Mouse (Mus musculus): ENCODE measurements around the gene H2afy2. TPM values are rescaled to one million over a fixed set of nuclear protein-coding genes. Genes with fewer than 3 reads are reported as not detected.

The H2afy2 gene
- total and polyA plus RNA-seq, 3 experiments: 0.25 TPM; not detected in 2

DNA sequence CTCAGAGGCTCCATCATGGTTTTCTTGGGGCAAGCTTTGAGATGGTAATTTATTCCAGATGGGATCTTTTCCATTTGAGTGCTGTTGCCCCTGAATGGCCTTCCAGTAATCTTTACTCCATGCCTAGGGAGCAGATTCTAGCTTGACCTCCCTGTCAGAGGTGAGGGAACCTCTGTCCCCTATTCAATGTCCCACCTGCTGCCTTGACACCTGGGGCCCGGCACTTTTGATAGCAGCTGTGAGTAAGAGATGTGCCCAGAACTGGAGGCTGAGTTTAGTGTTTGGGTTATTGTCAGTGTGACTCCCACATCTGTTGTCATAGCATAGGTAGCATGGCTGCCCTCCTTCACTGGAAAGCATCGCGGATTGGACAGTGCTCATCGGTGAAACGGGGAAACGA is 47.8 kb upstream of the H2afy2 start:
- H3K4me3 ChIP-seq (ENCODE audit: control insufficient read depth in 1 of 2, insufficient read depth in 1 of 2, low read depth in 2 of 2, low read length in 2 of 2): no peak overlapping the region
- no peak overlapping the region for H3K27ac ChIP-seq (ENCODE audit: control insufficient read depth, low read depth, low read length)
- H3K9ac ChIP-seq (ENCODE audit: control insufficient read depth, low read depth, low read length, poor library complexity, severe bottlenecking): no peak overlapping the region
- no peaks in the 10 kb centered on the region for H3K9me3 ChIP-seq (replicated peaks; ENCODE audit: insufficient read depth, low read length)
- no peak for TF ChIP-seq SIN3A (IDR thresholded peaks at IDR 0.05; ENCODE audit: low read length)
- TF ChIP-seq SMC3 (IDR thresholded peaks at IDR 0.05; ENCODE audit: low read depth, low read length): no peak
- TF ChIP-seq ZC3H11A (IDR thresholded peaks at IDR 0.05; ENCODE audit: low read depth, low read length): no peak
- no peak for TF ChIP-seq KAT2A (conservative IDR thresholded peaks at IDR 0.05; ENCODE audit: low read depth, low read length)
- no peaks in the 10 kb centered on the region for H3K4me1 ChIP-seq (ENCODE audit: control insufficient read depth in 1 of 2, insufficient read depth in 2 of 2, low read length in 2 of 2)
- no peaks in the 10 kb centered on the region for H3K79me2 ChIP-seq (ENCODE audit: control insufficient read depth, insufficient read depth, low read length, poor library complexity)
- 0 out of 4 replicates have a peak, but pooled peaks cover 0 to 2% of the 10 kb centered on the region in 2 experiments for H3K27me3 ChIP-seq (ENCODE audit: control insufficient read depth in 1 of 2, insufficient read depth in 2 of 2, low read length in 2 of 2)
- no peaks in the 10 kb centered on the region for H3K36me3 ChIP-seq (ENCODE audit: control insufficient read depth in 1 of 2, insufficient read depth in 2 of 2, low read length in 2 of 2)
- DNase-seq (ENCODE audit: low read depth, low spot score): no peak

- H3K9ac ChIP-seq (ENCODE audit: control insufficient read depth, low read depth, low read length, poor library complexity, severe bottlenecking): no peak overlapping the region
- no peaks in the 10 kb centered on the region for H3K4me1 ChIP-seq (ENCODE audit: control insufficient read depth in 1 of 2, insufficient read depth in 2 of 2, low read length in 2 of 2)
- no peaks in the 10 kb centered on the region for H3K9me3 ChIP-seq (replicated peaks; ENCODE audit: insufficient read depth, low read length)
- no peaks in the 10 kb centered on the region for H3K79me2 ChIP-seq (ENCODE audit: control insufficient read depth, insufficient read depth, low read length, poor library complexity)
- H3K36me3 ChIP-seq (ENCODE audit: control insufficient read depth in 1 of 2, insufficient read depth in 2 of 2, low read length in 2 of 2): no peaks in the 10 kb centered on the region
- no peak overlapping the region for H3K27ac ChIP-seq (ENCODE audit: control insufficient read depth, low read depth, low read length)
- no peak overlapping the region for H3K4me3 ChIP-seq (ENCODE audit: control insufficient read depth in 1 of 2, insufficient read depth in 1 of 2, low read depth in 2 of 2, low read length in 2 of 2)
- TF ChIP-seq SMC3 (IDR thresholded peaks at IDR 0.05; ENCODE audit: low read depth, low read length) (no peak), POLR2AphosphoS2 (IDR thresholded peaks at IDR 0.05; ENCODE audit: low read length) (no peak), MAX (IDR thresholded peaks at IDR 0.05; ENCODE audit: low read length) (no peak), TBP (IDR thresholded peaks at IDR 0.05; ENCODE audit: low read depth, low read length) (no peak), EP300 (IDR thresholded peaks at IDR 0.05; ENCODE audit: low read depth in 1 of 2, low read length in 2 of 2) (no peak), MYC (IDR thresholded peaks at IDR 0.05; ENCODE audit: low read depth, low read length) (no peak), MAFK (IDR thresholded peaks at IDR 0.05; ENCODE audit: borderline replicate concordance, low read depth, low read length) (no peak), USF1 (IDR thresholded peaks at IDR 0.05; ENCODE audit: low read depth, low read length) (no peak), JUND (IDR thresholded peaks at IDR 0.05; ENCODE audit: low read depth, low read length) (no peak), GABPA (IDR thresholded peaks at IDR 0.05; ENCODE audit: low read depth, low read length) (no peak), USF2 (IDR thresholded peaks at IDR 0.05; ENCODE audit: borderline replicate concordance in 1 of 2, insufficient read depth in 1 of 2, low read depth in 1 of 2, low read length in 2 of 2) (no peak), POLR2A (IDR thresholded peaks at IDR 0.05; ENCODE audit: control insufficient read depth in 1 of 2, insufficient read depth in 1 of 2, low read depth in 1 of 2, low read length in 2 of 2, poor library complexity in 1 of 2) (no peak), CHD1 (IDR thresholded peaks at IDR 0.05; ENCODE audit: low read depth, low read length) (no peak), UBTF (IDR thresholded peaks at IDR 0.05; ENCODE audit: borderline replicate concordance, insufficient read depth, low read depth, low read length) (no peak), RAD21 (IDR thresholded peaks at IDR 0.05; ENCODE audit: low read depth, low read length) (no peak), E2F4 (IDR thresholded peaks at IDR 0.05; ENCODE audit: borderline replicate concordance, low read depth, low read length) (no peak), ETS1 (IDR thresholded peaks at IDR 0.05; ENCODE audit: low read depth, low read length) (no peak), SIN3A (IDR thresholded peaks at IDR 0.05; ENCODE audit: low read length) (no peak)
- no peak for DNase-seq (ENCODE audit: low read depth, low spot score)
- H3K27me3 ChIP-seq (ENCODE audit: control insufficient read depth in 1 of 2, insufficient read depth in 2 of 2, low read length in 2 of 2): 0 out of 4 replicates have a peak, but pooled peaks cover 0 to 2% of the 10 kb centered on the region in 2 experiments
Observed at GRCm38 (mm10) chr10:61831251-61831650, 47.3 kb upstream of the H2afy2 start.
